Mouse (Mus musculus) cortical plate, adult 2 months (tissue): ENCODE measurements at regions not wholly inside any gene's neighbourhood (a gene's known extent, or its start where the extent isn't known, plus 50 kb on each side); places are given as distances from the start of the nearest gene placed in this dataset.

Source experiments
- CTCF ChIP-seq: fragments of 200-500 bp; IDR thresholded peaks from 2 replicates; pipeline ENCODE4 v1.5.1; 2011; ENCODE audit warnings: mild to moderate bottlenecking, control low read depth, low read length; ENCODE audit not compliant: insufficient read depth; ENCODE audit errors: extremely low read depth
- POLR2A ChIP-seq: fragments of 200-500 bp; IDR thresholded peaks from 2 replicates; pipeline ENCODE4 v1.6.1; 2011; ENCODE audit warnings: mild to moderate bottlenecking, low read length, control low read depth; ENCODE audit not compliant: insufficient read depth; ENCODE audit errors: extremely low read depth

- no peak for TF ChIP-seq CTCF
- no peak for TF ChIP-seq POLR2A
These were observed 141.9 kb downstream of the Slc35b3 start for GRCm38 (mm10) chr13:38818781-38819180.
